Mouse (Mus musculus) induced T-regulatory cell, adult 2 months (primary cell): ENCODE results near the gene Chaf1a.
A peak's percentile ranks its signal among the peaks of the same experiment; 100 is the strongest.

Experiments used
- DNase-seq: peaks from one replicate; pipeline ENCODE4 v3.0.0-alpha.2; 2012; ENCODE audit warnings: low read depth

Gene Chaf1a

DNA sequence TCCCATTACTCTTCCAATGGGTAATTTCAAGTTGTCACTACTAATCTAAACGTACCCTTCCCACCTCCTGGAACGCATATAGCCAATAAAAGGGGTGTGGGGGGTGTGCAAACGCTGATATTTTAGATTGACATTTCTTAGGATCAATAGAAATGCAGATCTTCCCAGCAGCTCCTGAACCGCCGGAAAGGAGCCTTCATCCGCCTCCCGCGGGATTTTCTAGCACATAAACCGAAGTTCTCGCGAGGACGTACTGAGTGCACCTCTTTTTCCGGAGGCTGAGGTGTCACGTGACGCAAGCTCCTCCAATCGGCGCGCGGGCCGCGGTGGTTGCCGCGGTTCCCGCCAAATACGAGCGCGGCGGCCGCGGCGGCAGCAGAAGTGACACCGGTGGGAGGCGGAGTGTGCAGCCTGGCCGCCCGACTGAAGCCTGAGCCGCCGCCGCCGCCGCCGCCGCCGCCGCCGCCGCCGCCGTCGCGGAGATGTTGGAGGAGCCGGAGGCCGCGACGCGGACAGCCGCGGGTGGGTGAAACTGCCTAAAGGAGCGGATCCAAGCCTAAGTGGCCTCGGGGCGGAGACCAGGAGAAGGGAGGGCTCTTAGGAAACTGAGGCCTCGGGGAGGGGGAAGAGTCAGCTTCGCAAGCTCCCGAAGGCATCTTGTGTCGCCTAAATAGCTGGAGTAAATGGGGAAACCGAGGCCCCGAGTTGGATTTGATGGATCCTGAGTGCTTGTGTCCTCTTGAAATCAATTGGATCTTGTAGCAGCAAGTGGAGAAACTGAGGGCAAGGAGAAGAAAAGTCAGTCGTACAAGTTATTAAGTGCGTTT lies at the start of gene Chaf1a:
Chaf1a (plus strand) TSS at position 410 of the 827 bp plus-strand sequence.
- DNase-seq: peak; percentile 98

DNA sequence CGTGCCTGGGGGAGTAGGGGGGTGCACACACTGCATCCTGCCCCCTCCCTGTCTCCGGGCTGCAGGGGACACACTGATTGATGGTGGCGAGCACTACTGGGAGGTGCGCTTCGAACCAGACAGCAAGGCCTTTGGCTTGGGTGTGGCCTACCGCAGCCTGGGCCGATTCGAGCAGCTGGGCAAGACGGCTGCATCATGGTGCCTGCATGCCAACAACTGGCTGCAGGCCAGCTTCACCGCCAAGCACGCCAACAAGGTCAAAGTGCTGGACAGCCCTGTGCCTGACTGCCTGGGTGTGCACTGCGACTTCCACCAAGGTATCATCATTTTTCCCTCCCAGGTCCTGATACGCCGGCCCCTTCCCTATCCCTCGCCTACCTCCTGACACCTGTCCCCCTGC lies 44.2 kb upstream of the Chaf1a start:
- DNase-seq: no peak

DNA sequence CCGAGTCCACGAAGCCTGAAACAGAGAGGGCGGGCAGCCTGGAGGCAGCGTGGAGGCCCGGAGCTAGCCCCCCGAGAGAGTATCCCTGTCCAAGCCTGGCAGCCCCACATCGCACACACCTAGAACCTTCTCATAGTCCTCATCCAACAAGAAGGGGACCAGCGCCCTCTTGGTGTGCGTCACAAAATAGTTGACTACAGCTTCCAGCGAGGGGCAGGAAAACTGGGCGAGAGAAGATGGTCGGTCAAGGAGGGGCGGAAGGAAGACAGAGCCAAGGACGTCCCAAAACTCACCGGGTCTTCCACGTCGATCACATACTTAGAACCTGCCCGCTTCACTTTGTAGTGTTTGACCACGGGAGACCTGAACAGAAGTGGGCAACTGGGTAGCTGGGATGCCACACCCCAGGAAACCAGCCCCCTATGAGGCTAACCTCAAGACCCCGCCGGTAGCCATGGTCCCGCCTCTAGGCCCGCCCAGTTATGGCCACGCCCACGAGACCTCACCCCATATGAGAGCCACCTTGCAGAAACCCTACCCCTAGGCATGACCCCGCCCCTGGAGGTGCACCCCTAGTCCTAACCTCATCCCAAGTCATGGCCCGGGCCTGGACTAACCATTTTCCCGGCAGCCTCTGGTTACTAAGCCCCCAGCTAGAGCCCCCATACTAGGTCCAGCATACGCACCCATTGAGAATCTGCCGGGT lies 40.3 kb upstream of the Chaf1a start:
- no peak for DNase-seq

DNA sequence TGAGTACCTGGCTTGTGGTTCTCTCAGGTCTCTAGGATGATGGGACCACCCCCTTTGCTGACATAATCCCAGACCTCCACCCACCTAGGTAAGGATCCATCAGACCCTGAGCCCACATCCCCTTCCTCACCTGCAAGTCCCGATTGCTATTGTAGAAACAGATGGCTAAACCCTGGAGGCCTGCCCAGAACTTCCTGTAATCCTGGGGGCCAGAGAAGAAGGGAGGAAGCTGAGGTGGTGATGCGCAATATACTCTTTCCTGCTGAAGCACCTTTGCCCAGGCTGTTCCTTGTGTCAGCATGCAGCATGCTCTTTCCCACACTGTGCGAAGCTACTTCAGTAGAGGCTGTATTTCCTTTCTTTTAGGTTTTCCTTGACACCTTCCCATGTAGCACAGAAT lies 37.2 kb upstream of the Chaf1a start:
- no peak for DNase-seq

DNA sequence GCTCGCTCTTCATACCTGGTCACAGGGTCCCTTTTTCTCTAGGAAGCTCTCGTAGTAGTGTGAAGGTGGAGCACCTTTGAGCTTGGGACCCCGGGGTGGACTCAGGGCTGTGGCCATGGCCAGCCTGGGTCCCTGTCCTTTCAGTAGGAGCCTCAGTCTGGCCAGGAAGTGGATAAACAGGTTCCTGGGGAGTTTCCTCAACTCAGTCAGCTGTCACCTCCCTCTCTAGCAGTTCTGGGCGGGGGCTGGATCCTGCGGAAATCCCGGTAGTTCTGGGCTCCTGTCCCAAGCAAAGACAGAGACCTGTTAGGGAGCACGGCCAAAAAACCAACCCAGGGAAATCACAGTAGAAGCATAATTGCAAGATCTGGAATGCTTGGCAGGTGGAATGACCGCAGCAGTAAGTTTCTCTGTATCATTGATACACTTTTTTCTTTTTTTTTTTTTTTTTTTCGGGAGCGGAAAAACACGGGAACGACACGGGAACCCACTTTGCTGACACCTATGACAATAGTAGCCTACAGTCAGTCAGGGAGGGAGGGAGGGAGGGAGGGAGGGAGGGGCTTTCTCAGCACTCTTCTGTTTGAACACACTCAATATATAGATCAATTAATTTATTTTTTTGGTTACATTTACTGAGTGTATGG lies 34.7 kb upstream of the Chaf1a start, which contains the start of the genes Stap2 and Mpnd:
Stap2 (minus strand) TSS at position 170 of the 647 bp plus-strand sequence.
Mpnd (plus strand) TSS at position 297 of the 647 bp plus-strand sequence.
- peak; percentile 82 for DNase-seq

DNA sequence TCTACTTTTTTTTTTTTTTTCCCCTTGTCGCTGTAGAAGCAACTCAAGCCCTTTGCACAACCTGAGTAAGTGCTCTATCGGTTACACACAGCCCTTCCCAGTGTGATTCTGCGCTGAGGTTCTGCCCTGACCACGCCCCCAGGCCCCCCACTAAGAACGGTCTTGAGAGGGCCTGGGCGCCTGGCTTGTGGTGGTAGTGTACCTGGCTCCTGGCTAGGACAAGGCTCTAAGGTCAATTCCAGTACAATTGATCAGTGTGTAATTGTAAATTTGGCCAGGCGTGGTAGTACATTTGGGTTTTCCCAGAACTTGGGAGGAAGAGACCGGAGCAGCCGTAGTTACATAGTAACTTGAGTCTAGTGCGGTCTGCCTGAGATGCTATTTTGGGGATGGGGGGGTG lies 33.3 kb upstream of the Chaf1a start:
- no peak for DNase-seq

DNA sequence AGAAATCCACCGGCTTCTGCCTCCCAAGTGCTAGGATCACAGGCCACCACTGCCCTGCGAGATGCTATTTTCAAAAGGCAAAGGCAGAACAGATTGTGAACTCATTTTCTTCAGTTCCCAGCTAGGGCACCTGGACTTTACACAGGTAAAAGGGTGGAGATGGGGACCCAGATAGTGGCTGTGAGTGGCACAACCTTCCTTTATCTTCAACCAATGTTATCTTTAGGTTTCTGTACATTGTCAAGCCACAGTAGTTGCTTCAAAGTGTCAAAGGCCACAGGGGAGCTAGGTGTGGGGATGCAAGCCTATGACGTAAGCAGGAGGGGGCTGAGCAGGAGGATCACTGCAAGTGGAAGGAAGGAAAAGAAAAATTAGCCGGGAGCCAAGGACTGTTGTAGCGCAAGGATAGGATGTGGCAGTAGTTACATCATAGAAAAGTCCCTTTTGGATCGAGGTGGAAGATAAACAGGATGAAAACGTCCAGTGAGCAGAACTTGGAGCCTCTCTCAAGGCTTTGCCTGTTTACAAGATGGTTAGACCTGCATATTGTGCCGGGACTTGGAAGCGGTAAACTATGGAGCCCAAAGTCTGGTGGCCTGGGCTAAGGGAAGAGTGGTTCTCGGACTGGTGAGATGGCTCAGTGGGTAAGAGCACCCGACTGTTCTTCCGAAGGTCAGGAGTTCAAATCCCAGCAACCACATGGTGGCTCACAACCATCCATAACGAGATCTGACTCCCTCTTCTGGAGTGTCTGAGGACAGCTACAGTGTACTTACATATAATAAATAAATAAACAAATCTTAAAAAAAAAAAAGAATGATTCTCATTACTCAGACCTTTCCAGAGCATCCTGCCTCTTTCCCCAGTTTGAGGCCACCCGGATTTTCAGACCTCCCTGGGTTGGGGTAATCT lies 32.5 kb upstream of the Chaf1a start:
- peak; percentile 42 for DNase-seq

DNA sequence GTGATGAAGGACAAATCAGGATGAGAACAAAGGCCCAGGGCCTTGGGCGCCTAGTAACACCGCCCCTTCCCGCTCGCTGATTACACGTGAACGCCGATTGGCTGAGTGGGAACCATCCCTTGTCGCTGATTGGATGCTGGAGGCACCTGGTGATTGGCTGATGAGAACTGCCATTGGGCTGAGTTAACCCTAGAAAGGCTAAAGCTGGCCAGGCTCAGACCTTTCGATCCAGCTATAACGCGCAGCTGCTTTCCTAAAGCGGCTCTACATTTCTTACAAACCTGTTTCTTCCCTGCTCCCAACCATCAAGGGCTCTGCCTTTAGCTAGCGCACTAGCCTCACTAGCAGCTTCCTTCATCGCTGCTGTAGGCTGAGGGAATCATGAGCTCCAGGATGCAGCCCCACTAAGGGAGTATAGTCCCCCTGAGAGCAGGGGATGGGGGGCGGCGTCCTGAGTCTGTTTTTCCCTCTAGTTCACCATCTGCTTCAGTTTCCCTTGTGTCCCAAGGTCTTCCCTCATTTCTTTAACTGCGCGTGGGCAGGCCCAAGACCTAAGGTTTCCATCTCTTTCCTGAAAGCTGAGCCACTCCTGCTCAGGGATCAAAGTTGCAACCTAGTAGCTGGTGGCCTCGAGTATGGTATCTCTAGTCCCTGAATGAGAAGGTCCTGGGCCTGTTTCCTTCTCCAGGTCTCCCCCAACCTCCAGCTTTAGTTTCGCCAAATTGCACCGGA lies 31.7 kb upstream of the Chaf1a start:
- peak; percentile 96 for DNase-seq

GRCm38 (mm10) chr17:56009088-56009961 lies 30.9 kb upstream of the Chaf1a start:
- peak; percentile 96 for DNase-seq

DNA sequence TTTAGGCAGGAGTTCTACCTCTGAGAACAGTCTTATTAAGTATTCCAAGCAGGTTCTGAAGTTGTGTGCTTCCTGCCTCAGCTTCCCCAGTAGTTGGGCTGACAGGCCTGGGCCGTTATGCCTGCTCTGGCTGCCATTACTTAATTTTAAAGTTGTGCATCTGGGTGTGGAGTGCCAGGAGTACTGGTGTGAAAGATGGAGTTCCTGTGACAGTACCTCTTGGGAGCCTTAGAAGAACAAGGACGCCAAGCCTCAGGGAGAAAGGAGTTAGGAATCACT lies 30.3 kb upstream of the Chaf1a start:
- DNase-seq: no peak

GRCm38 (mm10) chr17:56010255-56010654 lies 30.0 kb upstream of the Chaf1a start:
- peak; percentile 35 for DNase-seq

DNA sequence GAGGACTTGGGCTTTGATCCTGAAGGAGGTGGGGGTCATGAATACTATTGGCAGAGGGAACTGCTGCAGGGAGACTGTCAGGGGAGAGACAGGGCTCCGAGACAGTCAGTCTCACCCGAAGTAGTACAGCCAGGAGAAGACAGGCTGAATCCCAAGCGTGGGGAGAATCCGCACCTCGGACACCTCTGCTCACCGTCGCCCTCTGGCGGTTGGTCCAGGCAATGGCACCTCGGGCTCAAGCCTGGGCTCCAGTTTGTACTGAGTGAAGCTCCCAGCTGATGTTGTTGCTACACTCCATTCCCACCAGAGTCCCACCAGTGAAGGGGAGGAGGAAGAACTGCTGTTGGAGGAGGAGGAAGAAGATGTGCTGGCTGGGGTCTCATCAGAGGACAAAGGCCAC lies 29.6 kb upstream of the Chaf1a start:
- peak; percentile 85 for DNase-seq

- no peak for DNase-seq
Measured at GRCm38 (mm10) chr17:56011441-56011840, 28.8 kb upstream of the Chaf1a start.

GRCm38 (mm10) chr17:56015293-56015692 lies 24.9 kb upstream of the Chaf1a start:
- DNase-seq: no peak

DNA sequence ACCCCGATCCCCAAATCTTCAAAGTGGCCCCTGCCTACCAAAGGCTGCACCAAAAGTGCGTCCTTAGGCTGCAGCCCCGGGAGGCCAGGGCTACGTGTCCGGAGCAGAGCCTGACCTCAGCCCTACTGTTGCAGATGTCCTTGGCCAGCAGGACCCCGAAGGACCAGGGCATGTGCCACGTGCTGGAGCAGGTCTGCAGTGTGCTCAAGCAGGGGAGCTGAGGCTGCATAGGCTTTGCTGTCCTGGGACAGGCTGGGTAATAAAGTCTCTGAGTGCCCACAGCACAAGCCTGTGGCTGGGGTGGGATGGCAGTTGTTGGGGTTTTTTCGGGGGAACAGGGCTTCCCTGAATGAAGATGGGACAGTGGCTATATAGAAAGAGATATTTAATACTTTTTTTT lies 23.9 kb upstream of the Chaf1a start:
- no peak for DNase-seq

GRCm38 (mm10) chr17:56016793-56017785 lies 23.1 kb upstream of the Chaf1a start:
- no peak for DNase-seq

DNA sequence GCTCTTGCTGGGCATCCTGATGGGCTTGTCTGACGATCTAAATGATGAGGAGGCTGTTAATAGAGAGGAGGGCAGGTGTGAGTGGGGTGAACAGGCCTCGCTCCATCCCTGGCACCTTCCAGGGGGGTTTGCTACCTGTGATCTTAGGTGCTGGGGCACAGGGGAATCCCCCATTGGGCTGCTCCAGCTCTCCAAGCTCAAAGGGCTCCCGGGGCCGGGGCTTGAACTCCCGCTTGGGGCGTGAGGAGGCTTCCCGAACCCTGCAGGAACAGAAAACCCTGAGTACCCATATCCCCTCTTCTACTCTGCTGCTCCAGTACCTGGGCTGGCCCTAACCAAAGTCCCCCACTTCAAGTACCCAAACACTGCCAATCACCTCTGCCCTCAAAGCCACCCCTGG lies 22.4 kb upstream of the Chaf1a start:
- no peak for DNase-seq

DNA sequence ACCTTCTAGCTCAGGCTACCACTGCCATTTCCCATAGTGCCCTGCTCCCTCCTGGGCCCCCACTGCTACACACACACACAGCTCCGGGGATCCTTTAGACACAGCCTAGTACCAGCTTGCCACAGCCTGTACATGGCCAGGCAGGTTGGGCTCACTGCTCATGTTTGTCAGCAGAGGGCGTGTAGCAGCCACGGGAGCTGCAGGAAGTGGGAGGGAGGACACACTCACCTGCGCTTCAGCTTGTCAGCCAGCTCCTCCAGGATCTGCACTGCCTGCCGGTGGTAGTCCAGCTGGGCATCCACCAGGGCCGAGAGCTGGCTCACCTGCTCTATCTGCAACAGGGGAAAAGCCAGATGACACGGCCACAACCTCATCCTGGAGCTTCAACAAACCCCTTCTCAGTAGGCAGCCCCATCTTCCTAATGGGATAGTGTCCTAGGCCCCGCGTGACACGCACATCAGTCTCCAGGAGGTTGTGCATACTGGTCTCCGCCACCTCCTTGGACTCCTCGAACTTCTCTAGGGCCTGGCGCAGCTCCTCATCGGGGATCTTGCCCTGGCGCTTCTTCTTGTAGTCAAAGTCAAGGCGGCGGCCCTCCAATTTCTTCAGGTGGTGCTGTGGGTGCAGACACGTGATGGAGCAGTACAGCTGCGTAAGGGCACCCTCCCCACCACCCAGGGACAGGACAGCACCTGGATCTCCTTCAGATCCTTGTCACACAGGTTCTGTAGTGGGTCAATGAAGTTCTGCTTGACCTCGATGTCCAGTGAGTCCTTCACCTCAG lies 21.7 kb upstream of the Chaf1a start:
- peak; percentile 68 for DNase-seq
